Mouse (Mus musculus) cerebellum, adult (tissue): Measurements from ENCODE around the gene Trim59.

Experiments used
- ATAC-seq: cut with Nextera tagmentation; 2 replicates; pipeline ENCODE4 v1.9.2; 2017; ENCODE audit warnings: mild to moderate bottlenecking, moderate library complexity, mixed read lengths; ENCODE audit not compliant: insufficient number of reproducible peaks, low FRiP score, low TSS enrichment

The Trim59 gene

GRCm38 (mm10) chr3:69005338-69006245, 39.0 kb downstream of the Trim59 start:
- peak; percentile 16 for ATAC-seq

GRCm38 (mm10) chr3:69004437-69005337, 39.9 kb downstream of the Trim59 start, which contains the start of the genes Ift80 and Smc4:
Gene Ift80 (minus strand): TSS chr3:69004570.
Gene Smc4 (plus strand): TSS chr3:69004738.
- ATAC-seq = peak; percentile 96

GRCm38 (mm10) chr3:69004055-69004436, 40.5 kb downstream of the Trim59 start:
- ATAC-seq = no peak

- no peak for ATAC-seq
These were observed 41.8 kb downstream of the Trim59 start for GRCm38 (mm10) chr3:69002781-69003180.

- no peak for ATAC-seq
These were observed 58.0 kb downstream of the Trim59 start for GRCm38 (mm10) chr3:68986550-68986949.
